Mouse (Mus musculus): Measurements from ENCODE around the gene Fam78a. TPM values are rescaled to one million over a fixed set of nuclear protein-coding genes. Genes with fewer than 3 reads are reported as not detected.
A peak's percentile ranks its signal among the peaks of the same experiment; 100 is the strongest.

Gene Fam78a
- polyA plus RNA-seq (2015; fragmentation: Nextera tagmentation; extraction: Ambion mirVana) = 0.38 and 0.44 TPM in 2 replicates

GRCm38 (mm10) chr2:32084111-32084871, at the start of gene Fam78a:
Gene Fam78a, minus strand, starts transcription at chr2:32084857.
- Histone ChIP-seq H3K9me3 (no peaks in the 10 kb centered on the region), H3K4me1 (replicated peaks) (peaks cover 29% of the 10 kb centered on the region), H3K4me3 (replicated peaks) (peak within 1 kb of the TSS; percentile 65), H3K4me2 (replicated peaks) (peak within 1 kb of the TSS; percentile 99), H3K9ac (replicated peaks) (peak within 1 kb of the TSS; percentile 71), H3K36me3 (no peaks in the 10 kb centered on the region), H3K27ac (no peak within 1 kb of the TSS), H3K27me3 (peaks cover 91% of the 10 kb centered on the region)
- under 1% methylated on average over 58 of the region's 68 CpGs for WGBS
- ATAC-seq = peak; percentile 86

- Histone ChIP-seq H3K9ac (replicated peaks) (0 out of 2 replicates have a peak overlapping the region, but pooled peaks have one; percentile 2), H3K27me3 (no peaks in the 10 kb centered on the region), H3K4me2 (replicated peaks) (no peak overlapping the region), H3K9me3 (no peaks in the 10 kb centered on the region), H3K4me1 (replicated peaks) (peaks cover 25% of the 10 kb centered on the region), H3K4me3 (replicated peaks) (no peak overlapping the region), H3K36me3 (no peaks in the 10 kb centered on the region), H3K27ac (no peak overlapping the region)
- 6% methylated on average over 2 of the region's 2 CpGs for WGBS
- no peak for ATAC-seq
Measured at GRCm38 (mm10) chr2:32134039-32134438, 49.4 kb upstream of the Fam78a start.

GRCm38 (mm10) chr2:32132567-32132992, 47.9 kb upstream of the Fam78a start:
- 4% methylated on average over 12 of the region's 12 CpGs for WGBS
- Histone ChIP-seq H3K27me3 (no peaks in the 10 kb centered on the region), H3K9ac (replicated peaks) (no peak overlapping the region), H3K27ac (no peak overlapping the region), H3K4me3 (replicated peaks) (no peak overlapping the region), H3K9me3 (no peaks in the 10 kb centered on the region), H3K4me2 (replicated peaks) (0 out of 2 replicates have a peak overlapping the region, but pooled peaks have one; percentile 6), H3K36me3 (no peaks in the 10 kb centered on the region), H3K4me1 (replicated peaks) (peaks cover 17% of the 10 kb centered on the region)
- no peak for ATAC-seq

- no peaks in the 10 kb centered on the region for H3K9me3 ChIP-seq
- no peak for ATAC-seq
- 70% methylated on average over 6 of the region's 6 CpGs for WGBS
- no peak overlapping the region for H3K4me2 ChIP-seq (replicated peaks)
- H3K4me1 ChIP-seq (replicated peaks) = peaks cover 13% of the 10 kb centered on the region
- no peak overlapping the region for H3K9ac ChIP-seq (replicated peaks)
- no peak overlapping the region for H3K4me3 ChIP-seq (replicated peaks)
- no peaks in the 10 kb centered on the region for H3K27me3 ChIP-seq
- H3K36me3 ChIP-seq = no peaks in the 10 kb centered on the region
- no peak overlapping the region for H3K27ac ChIP-seq
Measured at GRCm38 (mm10) chr2:32131866-32132566, 47.4 kb upstream of the Fam78a start.

- Histone ChIP-seq H3K4me1 (replicated peaks) (peaks cover 11% of the 10 kb centered on the region), H3K4me3 (replicated peaks) (no peak overlapping the region), H3K9me3 (no peaks in the 10 kb centered on the region), H3K27me3 (no peaks in the 10 kb centered on the region), H3K9ac (replicated peaks) (no peak overlapping the region), H3K27ac (no peak overlapping the region), H3K4me2 (replicated peaks) (no peak overlapping the region), H3K36me3 (no peaks in the 10 kb centered on the region)
- WGBS = 85% methylated on average over 9 of the region's 9 CpGs
- no peak for ATAC-seq
Measured at GRCm38 (mm10) chr2:32131205-32131834, 46.7 kb upstream of the Fam78a start.

GRCm38 (mm10) chr2:32130435-32130834, 45.8 kb upstream of the Fam78a start:
- peaks cover 11% of the 10 kb centered on the region for H3K4me1 ChIP-seq (replicated peaks)
- ATAC-seq = no peak
- no peaks in the 10 kb centered on the region for H3K9me3 ChIP-seq
- H3K4me2 ChIP-seq (replicated peaks) = no peak overlapping the region
- 37% methylated on average over 6 of the region's 6 CpGs for WGBS
- no peak overlapping the region for H3K9ac ChIP-seq (replicated peaks)
- no peak overlapping the region for H3K4me3 ChIP-seq (replicated peaks)
- no peaks in the 10 kb centered on the region for H3K27me3 ChIP-seq
- no peak overlapping the region for H3K27ac ChIP-seq
- no peaks in the 10 kb centered on the region for H3K36me3 ChIP-seq

- ATAC-seq = no peak
- Histone ChIP-seq H3K9me3 (no peaks in the 10 kb centered on the region), H3K4me3 (replicated peaks) (no peak overlapping the region), H3K27ac (no peak overlapping the region), H3K4me2 (replicated peaks) (no peak overlapping the region), H3K9ac (replicated peaks) (no peak overlapping the region), H3K36me3 (no peaks in the 10 kb centered on the region), H3K27me3 (no peaks in the 10 kb centered on the region), H3K4me1 (replicated peaks) (peaks cover 11% of the 10 kb centered on the region)
- WGBS = 60% methylated on average over 11 of the region's 11 CpGs
Measured at GRCm38 (mm10) chr2:32129383-32130074, 44.9 kb upstream of the Fam78a start.

GRCm38 (mm10) chr2:32128536-32128841, 43.8 kb upstream of the Fam78a start:
- 87% methylated on average over 5 of the region's 5 CpGs for WGBS
- Histone ChIP-seq H3K27ac (no peak overlapping the region), H3K27me3 (no peaks in the 10 kb centered on the region), H3K4me1 (replicated peaks) (peaks cover 11% of the 10 kb centered on the region), H3K9ac (replicated peaks) (no peak overlapping the region), H3K4me3 (replicated peaks) (no peak overlapping the region), H3K9me3 (no peaks in the 10 kb centered on the region), H3K4me2 (replicated peaks) (no peak overlapping the region), H3K36me3 (no peaks in the 10 kb centered on the region)
- ATAC-seq = no peak

- ATAC-seq = no peak
- Histone ChIP-seq H3K4me3 (replicated peaks) (no peak overlapping the region), H3K9me3 (no peaks in the 10 kb centered on the region), H3K36me3 (no peaks in the 10 kb centered on the region), H3K27ac (no peak overlapping the region), H3K4me2 (replicated peaks) (no peak overlapping the region), H3K4me1 (replicated peaks) (peaks cover 11% of the 10 kb centered on the region), H3K27me3 (no peaks in the 10 kb centered on the region), H3K9ac (replicated peaks) (no peak overlapping the region)
- WGBS = 33% methylated on average over 16 of the region's 16 CpGs
Measured at GRCm38 (mm10) chr2:32127653-32128535, 43.2 kb upstream of the Fam78a start.

- Histone ChIP-seq H3K4me2 (replicated peaks) (no peak overlapping the region), H3K9me3 (no peaks in the 10 kb centered on the region), H3K27me3 (no peaks in the 10 kb centered on the region), H3K36me3 (no peaks in the 10 kb centered on the region), H3K27ac (no peak overlapping the region), H3K4me3 (replicated peaks) (no peak overlapping the region), H3K4me1 (replicated peaks) (no peaks in the 10 kb centered on the region), H3K9ac (replicated peaks) (no peak overlapping the region)
- 79% methylated on average over 2 of the region's 2 CpGs for WGBS
- ATAC-seq = no peak
Measured at GRCm38 (mm10) chr2:32121785-32122184, 37.1 kb upstream of the Fam78a start.

GRCm38 (mm10) chr2:32121150-32121549, 36.5 kb upstream of the Fam78a start:
- Histone ChIP-seq H3K4me3 (replicated peaks) (no peak overlapping the region), H3K36me3 (no peaks in the 10 kb centered on the region), H3K27ac (no peak overlapping the region), H3K9ac (replicated peaks) (no peak overlapping the region), H3K9me3 (no peaks in the 10 kb centered on the region), H3K4me2 (replicated peaks) (no peak overlapping the region), H3K4me1 (replicated peaks) (no peaks in the 10 kb centered on the region), H3K27me3 (no peaks in the 10 kb centered on the region)
- ATAC-seq = no peak
- WGBS = 57% methylated on average over 5 of the region's 5 CpGs
